Mouse (Mus musculus) activated CD4-positive, CD25-positive, alpha-beta regulatory T cell (primary cell): ENCODE results near the gene Ston1. TPM values are rescaled to one million over a fixed set of nuclear protein-coding genes. Genes with fewer than 3 reads are reported as not detected.

Experiments
- polyA plus RNA-seq, 2 experiments: library from polyadenylated mRNA; unstranded; fragments of 100-300 nt; shearing (Covaris generic); gene quantifications; one replicate each; pipeline ENCODE4 v1.2.1; 2017

Gene Ston1
- 1 to 10 TPM in 1 of 2 experiments, under 1 TPM in 1; 0.81 to 5.7 TPM for polyA plus RNA-seq

GRCm38 (mm10) chr17:88597222-88598055 lies at the start of gene Ston1:
Ston1 (plus strand) TSS chr17:88597684.

GRCm38 (mm10) chr17:88668452-88668851 lies 71.0 kb downstream of the Ston1 start, which contains the start of gene Gtf2a1l:
Gtf2a1l (plus strand) TSS chr17:88668660.

Other genes starting within 250 kb of the Ston1 start
- 10 to 100 TPM; 12.8 to 20.7 TPM for gene Foxn2, start 157.0 kb upstream of the Ston1 start, polyA plus RNA-seq
- 10 to 100 TPM; 24.0 to 67.7 TPM for gene Ppp1r21, start 67.6 kb upstream of the Ston1 start, polyA plus RNA-seq
- not detected for gene Gtf2a1l, start 71.0 kb downstream of the Ston1 start, polyA plus RNA-seq
- gene Lhcgr, start 194.3 kb downstream of the Ston1 start, polyA plus RNA-seq, result under 1 TPM in 1 of 2 experiments, not detected in 1; 0.32 TPM